Mouse (Mus musculus): ENCODE results near the gene Snapin. TPM values are rescaled to one million over a fixed set of nuclear protein-coding genes. Genes with fewer than 3 reads are reported as not detected.
A peak's percentile ranks its signal among the peaks of the same experiment; 100 is the strongest.

Gene Snapin
- total RNA-seq (2014; rRNA removed) = 41.4 and 48.2 TPM in 2 replicates
- 79.1 and 80.4 TPM in 2 replicates for polyA plus RNA-seq (2015; fragmentation: Nextera tagmentation; extraction: Ambion mirVana)

DNA sequence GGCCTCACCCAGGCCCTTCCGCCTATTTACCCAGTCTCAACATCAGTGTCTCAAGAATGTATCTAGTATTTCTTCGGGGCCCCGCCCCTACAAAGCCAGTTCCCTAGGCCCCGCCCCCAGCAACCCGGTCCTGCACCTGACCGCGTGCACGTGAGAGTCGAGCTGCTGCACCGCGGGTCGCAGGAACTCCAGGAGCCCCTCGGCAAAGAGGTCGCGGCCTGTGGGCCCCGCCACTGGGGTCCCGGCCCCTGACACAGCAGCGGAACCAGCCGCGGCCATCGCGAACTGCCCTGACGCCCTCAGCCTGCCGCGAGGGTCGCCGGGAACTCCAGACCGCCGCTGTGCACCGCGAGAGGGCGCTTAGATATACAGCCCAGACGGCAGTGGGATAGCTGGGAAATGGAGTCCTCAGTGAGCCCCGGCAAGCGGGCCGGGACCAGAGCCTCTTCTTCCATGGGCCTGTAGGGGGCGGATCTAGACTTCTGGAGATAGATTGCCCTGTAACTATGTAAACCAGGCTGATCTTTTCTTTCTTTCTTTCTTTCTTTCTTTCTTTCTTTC lies at the start of gene Snapin:
Snapin (minus strand) TSS at position 338 of the 561 bp plus-strand sequence.
- Histone ChIP-seq H3K9ac (peak within 1 kb of the TSS; percentile 77), H3K27ac (ENCODE audit: low read depth, low read length) (peak within 1 kb of the TSS; percentile 84), H3K27me3 (ENCODE audit: insufficient read depth, low read length) (no peaks in the 10 kb centered on the region), H3K9me3 (ENCODE audit: low read length) (no peaks in the 10 kb centered on the region), H3K4me3 (ENCODE audit: low read depth, low read length) (peak within 1 kb of the TSS; percentile 76), H3K36me3 (ENCODE audit: insufficient read depth) (peaks cover 40% of the 10 kb centered on the region), H3K4me2 (ENCODE audit: low read depth) (peak within 1 kb of the TSS; percentile 73), H3K4me1 (ENCODE audit: insufficient read depth) (no peaks in the 10 kb centered on the region)
- peak; percentile 94 for TF ChIP-seq CTCF (IDR thresholded peaks at IDR 0.05; ENCODE audit: low read depth)
- ATAC-seq (peak; percentile 99), DNase-seq (peak; percentile 95)
- WGBS = under 1% methylated on average over 37 of the region's 37 CpGs

DNA sequence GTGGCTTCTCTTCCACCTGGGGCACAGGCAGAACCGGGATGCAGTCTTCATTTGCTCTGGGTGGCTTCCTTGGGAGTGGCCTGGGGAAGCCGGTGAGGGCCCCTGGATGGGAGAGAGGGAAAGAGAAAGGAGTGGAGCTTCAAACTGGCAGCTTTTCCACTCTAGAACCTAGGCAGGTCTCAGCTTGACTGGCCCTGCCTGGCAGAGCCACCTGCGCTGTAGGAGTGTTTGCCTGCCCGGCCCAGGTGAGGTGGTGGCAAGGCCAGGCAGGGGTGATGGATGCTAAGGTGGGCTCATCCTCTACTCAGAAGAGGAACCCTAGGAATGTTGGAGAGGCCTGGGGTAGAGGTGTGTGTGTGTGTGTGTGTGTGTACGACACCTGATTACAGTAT lies 47.1 kb upstream of the Snapin start:
- DNase-seq (no peak), ATAC-seq (no peak)
- Histone ChIP-seq H3K27ac (ENCODE audit: low read depth, low read length) (no peak overlapping the region), H3K4me1 (ENCODE audit: insufficient read depth) (0 out of 2 replicates have a peak, but pooled peaks cover 4% of the 10 kb centered on the region), H3K27me3 (ENCODE audit: insufficient read depth, low read length) (no peaks in the 10 kb centered on the region), H3K9me3 (ENCODE audit: low read length) (no peaks in the 10 kb centered on the region), H3K36me3 (ENCODE audit: insufficient read depth) (no peaks in the 10 kb centered on the region), H3K4me2 (ENCODE audit: low read depth) (no peak overlapping the region), H3K4me3 (ENCODE audit: low read depth, low read length) (no peak overlapping the region), H3K9ac (no peak overlapping the region)
- 82% methylated on average over 5 of the region's 5 CpGs for WGBS
- TF ChIP-seq CTCF (IDR thresholded peaks at IDR 0.05; ENCODE audit: low read depth) = no peak

DNA sequence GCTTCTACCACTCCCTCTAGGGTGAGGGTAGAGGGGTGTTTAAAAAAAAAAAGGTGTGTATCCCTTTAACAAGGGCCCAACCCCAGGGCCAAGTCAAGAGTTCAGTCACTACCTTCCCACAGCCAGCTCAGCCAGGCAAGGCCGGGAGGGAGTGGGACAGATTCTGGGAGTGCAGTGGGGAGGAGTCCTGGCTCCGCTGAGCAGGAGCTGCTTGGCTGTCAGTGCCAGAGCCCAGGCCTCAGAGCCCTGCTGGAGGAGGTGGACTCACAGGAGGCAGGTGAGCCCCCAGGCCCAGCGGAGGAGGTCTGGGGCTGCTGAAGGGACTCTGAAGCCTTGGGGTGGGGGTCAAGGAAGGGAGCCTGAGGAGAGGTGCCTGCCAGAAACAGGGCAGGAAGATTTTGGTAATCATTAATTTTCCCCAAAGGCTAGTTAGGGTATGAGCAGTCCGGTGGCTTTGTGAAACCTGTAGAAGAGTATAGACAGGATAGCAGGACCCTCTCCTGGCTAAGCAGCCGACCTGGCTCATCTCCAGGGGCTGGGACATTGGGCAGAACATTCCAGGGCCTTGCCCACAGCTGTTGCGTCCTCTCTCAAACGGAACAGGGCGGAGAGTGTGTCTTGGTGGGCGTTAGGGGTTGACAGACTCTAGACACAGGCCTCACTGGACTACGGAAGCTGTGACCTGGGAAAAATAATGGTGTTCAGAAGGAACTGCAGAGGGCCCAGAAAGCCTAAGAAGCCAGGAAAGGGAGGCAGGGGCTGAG lies 46.5 kb upstream of the Snapin start, which contains the start of gene S100a16:
S100a16 (plus strand) TSS at position 114 of the 764 bp plus-strand sequence.
- no peak within 1 kb of the TSS for H3K4me3 ChIP-seq (ENCODE audit: low read depth, low read length)
- H3K9me3 ChIP-seq (ENCODE audit: low read length) = no peaks in the 10 kb centered on the region
- TF ChIP-seq CTCF (IDR thresholded peaks at IDR 0.05; ENCODE audit: low read depth) = no peak
- H3K4me2 ChIP-seq (ENCODE audit: low read depth) = peak within 1 kb of the TSS; percentile 13; the same call in 1 of the 2 replicates
- H3K27me3 ChIP-seq (ENCODE audit: insufficient read depth, low read length) = no peaks in the 10 kb centered on the region
- ATAC-seq (peak; percentile 61; the same call in 1 of the 2 replicates), DNase-seq (no peak)
- H3K4me1 ChIP-seq (ENCODE audit: insufficient read depth) = 0 out of 2 replicates have a peak, but pooled peaks cover 4% of the 10 kb centered on the region
- H3K9ac ChIP-seq = peak within 1 kb of the TSS; percentile 1; the same call in 1 of the 2 replicates
- H3K27ac ChIP-seq (ENCODE audit: low read depth, low read length) = no peak within 1 kb of the TSS
- no peaks in the 10 kb centered on the region for H3K36me3 ChIP-seq (ENCODE audit: insufficient read depth)
- 46% methylated on average over 10 of the region's 10 CpGs for WGBS

DNA sequence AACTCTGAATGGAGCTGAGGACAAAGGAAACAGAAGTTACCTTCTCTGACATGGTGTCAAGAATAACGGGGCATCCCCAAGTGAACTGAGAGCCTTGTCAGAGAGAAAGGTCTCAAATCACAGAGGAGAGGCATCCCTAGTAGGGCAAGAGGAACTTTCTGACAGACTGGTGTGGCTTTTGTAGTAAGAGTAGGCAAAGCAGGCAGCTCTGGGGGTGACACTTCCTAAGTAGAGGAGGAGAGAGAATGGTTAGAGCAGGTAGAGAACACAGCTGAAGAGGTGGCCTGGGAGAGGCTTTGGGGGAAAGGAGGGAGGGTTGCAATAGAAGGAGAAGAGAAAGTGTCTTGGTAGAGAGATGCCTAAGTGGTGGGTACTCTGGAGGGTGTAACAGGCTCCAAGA lies 44.6 kb upstream of the Snapin start:
- Histone ChIP-seq H3K27ac (ENCODE audit: low read depth, low read length) (no peak overlapping the region), H3K4me3 (ENCODE audit: low read depth, low read length) (no peak overlapping the region), H3K9me3 (ENCODE audit: low read length) (no peaks in the 10 kb centered on the region), H3K27me3 (ENCODE audit: insufficient read depth, low read length) (no peaks in the 10 kb centered on the region), H3K36me3 (ENCODE audit: insufficient read depth) (no peaks in the 10 kb centered on the region), H3K4me1 (ENCODE audit: insufficient read depth) (no peaks in the 10 kb centered on the region), H3K4me2 (ENCODE audit: low read depth) (no peak overlapping the region), H3K9ac (no peak overlapping the region)
- no peak for ATAC-seq
- no peak for DNase-seq
- 77% methylated on average over 1 of the region's 1 CpGs for WGBS
- no peak for TF ChIP-seq CTCF (IDR thresholded peaks at IDR 0.05; ENCODE audit: low read depth)

DNA sequence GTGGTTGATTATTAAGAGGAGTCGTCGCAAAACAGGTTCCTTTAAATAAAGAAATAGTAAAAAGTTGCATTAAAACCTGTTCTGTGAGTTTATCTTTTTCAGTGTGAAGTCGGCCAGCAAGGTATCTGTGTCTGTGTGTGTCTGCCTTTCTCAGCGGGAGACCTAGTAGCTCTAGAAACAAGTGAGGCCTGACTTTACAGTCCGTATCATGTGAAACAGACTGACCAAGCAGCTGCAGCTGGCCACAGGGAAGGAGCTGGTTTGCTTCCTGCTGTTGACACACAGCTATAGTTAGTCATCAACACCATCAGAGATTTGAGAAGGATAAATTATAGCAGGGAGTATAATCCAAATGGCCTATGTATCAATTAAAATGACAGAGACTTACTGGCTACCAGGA lies 40.9 kb upstream of the Snapin start:
- no peak overlapping the region for H3K9ac ChIP-seq
- WGBS = 80% methylated on average over 5 of the region's 5 CpGs
- H3K36me3 ChIP-seq (ENCODE audit: insufficient read depth) = no peaks in the 10 kb centered on the region
- TF ChIP-seq CTCF (IDR thresholded peaks at IDR 0.05; ENCODE audit: low read depth) = no peak
- H3K4me2 ChIP-seq (ENCODE audit: low read depth) = no peak overlapping the region
- no peaks in the 10 kb centered on the region for H3K9me3 ChIP-seq (ENCODE audit: low read length)
- no peaks in the 10 kb centered on the region for H3K4me1 ChIP-seq (ENCODE audit: insufficient read depth)
- H3K4me3 ChIP-seq (ENCODE audit: low read depth, low read length) = no peak overlapping the region
- H3K27ac ChIP-seq (ENCODE audit: low read depth, low read length) = no peak overlapping the region
- H3K27me3 ChIP-seq (ENCODE audit: insufficient read depth, low read length) = no peaks in the 10 kb centered on the region
- ATAC-seq (no peak), DNase-seq (no peak)

DNA sequence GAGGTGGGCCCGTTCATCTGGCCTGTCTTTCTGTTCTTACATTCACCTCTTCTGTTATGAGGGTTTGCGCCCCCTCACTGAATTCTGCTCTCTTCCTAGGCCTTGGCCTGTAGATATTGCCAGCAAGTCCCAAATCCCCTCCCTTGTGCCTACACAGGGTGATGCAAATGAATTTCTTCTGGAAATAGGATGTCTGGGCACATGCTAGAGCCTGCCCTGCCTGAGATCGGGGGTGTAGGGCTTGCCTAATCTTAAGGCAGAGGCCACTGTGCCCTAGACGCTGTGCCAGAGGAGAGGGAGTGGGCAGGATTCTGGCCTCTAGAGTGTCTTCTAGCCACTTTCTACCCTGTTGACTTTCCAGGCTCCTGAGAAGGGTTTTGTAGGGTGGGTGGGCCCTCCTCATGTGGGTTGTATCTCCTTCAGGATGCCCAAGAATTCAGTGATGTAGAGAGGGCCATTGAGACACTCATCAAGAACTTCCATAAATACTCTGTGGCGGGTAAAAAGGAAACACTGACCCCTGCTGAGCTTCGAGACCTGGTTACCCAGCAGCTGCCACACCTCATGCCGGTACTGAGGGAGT lies 36.5 kb upstream of the Snapin start:
- H3K4me3 ChIP-seq (ENCODE audit: low read depth, low read length) = no peak overlapping the region
- no peak overlapping the region for H3K9ac ChIP-seq
- H3K27me3 ChIP-seq (ENCODE audit: insufficient read depth, low read length) = no peaks in the 10 kb centered on the region
- 92% methylated on average over 7 of the region's 7 CpGs for WGBS
- ATAC-seq (no peak), DNase-seq (no peak)
- no peaks in the 10 kb centered on the region for H3K4me1 ChIP-seq (ENCODE audit: insufficient read depth)
- TF ChIP-seq CTCF (IDR thresholded peaks at IDR 0.05; ENCODE audit: low read depth) = no peak
- H3K9me3 ChIP-seq (ENCODE audit: low read length) = no peaks in the 10 kb centered on the region
- H3K27ac ChIP-seq (ENCODE audit: low read depth, low read length) = no peak overlapping the region
- no peaks in the 10 kb centered on the region for H3K36me3 ChIP-seq (ENCODE audit: insufficient read depth)
- H3K4me2 ChIP-seq (ENCODE audit: low read depth) = no peak overlapping the region

DNA sequence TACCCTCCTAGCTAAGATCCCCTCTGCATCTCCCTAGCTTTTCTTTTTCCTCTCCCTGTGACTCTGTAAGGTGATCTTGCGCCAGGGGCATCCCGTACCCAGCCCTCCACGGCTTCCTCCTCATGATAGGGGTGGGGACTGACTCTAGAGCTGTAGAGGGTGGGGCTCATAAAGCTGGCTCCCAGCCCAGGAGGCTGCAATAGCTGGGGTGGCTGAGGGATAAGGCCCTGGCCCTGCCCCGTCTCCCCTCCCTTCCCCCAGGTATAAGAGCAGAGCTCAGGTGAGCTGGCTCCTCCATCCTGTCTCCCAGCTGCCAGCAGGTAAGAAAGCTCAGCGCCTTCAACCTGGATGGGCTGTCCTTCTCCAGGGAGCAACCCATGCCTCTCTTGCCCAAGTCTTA lies 35.7 kb upstream of the Snapin start, which contains the start of gene S100a14:
S100a14 (plus strand) TSS at position 277 of the 400 bp plus-strand sequence.
- no peak within 1 kb of the TSS for H3K27ac ChIP-seq (ENCODE audit: low read depth, low read length)
- no peak within 1 kb of the TSS for H3K4me2 ChIP-seq (ENCODE audit: low read depth)
- WGBS = 63% methylated on average over 5 of the region's 5 CpGs
- DNase-seq (no peak), ATAC-seq (no peak)
- no peak within 1 kb of the TSS for H3K4me3 ChIP-seq (ENCODE audit: low read depth, low read length)
- TF ChIP-seq CTCF (IDR thresholded peaks at IDR 0.05; ENCODE audit: low read depth) = no peak
- no peaks in the 10 kb centered on the region for H3K27me3 ChIP-seq (ENCODE audit: insufficient read depth, low read length)
- H3K4me1 ChIP-seq (ENCODE audit: insufficient read depth) = no peaks in the 10 kb centered on the region
- no peaks in the 10 kb centered on the region for H3K9me3 ChIP-seq (ENCODE audit: low read length)
- no peak within 1 kb of the TSS for H3K9ac ChIP-seq
- H3K36me3 ChIP-seq (ENCODE audit: insufficient read depth) = no peaks in the 10 kb centered on the region

Measured in forebrain, postnatal 0 days (tissue).